Mouse (Mus musculus) ES-Bruce4 (cell line): ENCODE measurements around the gene Hist2h3c1. TPM values are rescaled to one million over a fixed set of nuclear protein-coding genes. Genes with fewer than 3 reads are reported as not detected.

Experiments used
- H3K27ac ChIP-seq: 2 replicates; pipeline ENCODE4 v1.5.1; 2012; ENCODE audit warnings: low read length, inconsistent platforms; ENCODE audit not compliant: insufficient read depth
- H3K27me3 ChIP-seq: 2 replicates; pipeline ENCODE4 v1.6.1; 2012; ENCODE audit warnings: mild to moderate bottlenecking, low read length, inconsistent platforms; ENCODE audit not compliant: control insufficient read depth, poor library complexity, insufficient read depth, severe bottlenecking
- H3K36me3 ChIP-seq: 2 replicates; pipeline ENCODE4 v1.6.1; 2012; ENCODE audit warnings: inconsistent platforms, mild to moderate bottlenecking, low read length, moderate library complexity; ENCODE audit not compliant: control insufficient read depth, poor library complexity, insufficient read depth, severe bottlenecking
- H3K4me1 ChIP-seq: one replicate; pipeline ENCODE4 v1.8.1; 2011; ENCODE audit warnings: low read length; ENCODE audit not compliant: control insufficient read depth, insufficient read depth
- H3K4me3 ChIP-seq: 2 replicates; pipeline ENCODE4 v1.5.1; 2011; ENCODE audit warnings: low read depth, mild to moderate bottlenecking, low read length
- H3K9ac ChIP-seq: 2 replicates; pipeline ENCODE4 v1.6.1; 2012; ENCODE audit warnings: low read depth, mild to moderate bottlenecking, inconsistent platforms; ENCODE audit not compliant: poor library complexity, severe bottlenecking
- H3K9me3 ChIP-seq: replicated peaks from 2 replicates; pipeline ENCODE4 v1.6.1; 2012; ENCODE audit warnings: mild to moderate bottlenecking, low read length, inconsistent platforms; ENCODE audit not compliant: control insufficient read depth, poor library complexity, insufficient read depth, severe bottlenecking
- CTCF ChIP-seq: IDR thresholded peaks from one replicate; pipeline ENCODE4 v1.8.1; 2011; ENCODE audit warnings: low read depth, low read length
- EP300 ChIP-seq: IDR thresholded peaks from 2 replicates; pipeline ENCODE4 v1.6.1; 2011; ENCODE audit warnings: low read depth, low read length; ENCODE audit not compliant: insufficient read depth
- POLR2A ChIP-seq: IDR thresholded peaks from one replicate; pipeline ENCODE4 v1.8.1; 2011; ENCODE audit warnings: low read length; ENCODE audit not compliant: insufficient read depth
- polyA plus RNA-seq: library from polyadenylated mRNA; stranded (reverse); fragments of >200 nt; gene quantifications from 2 replicates; pipeline ENCODE4 v1.2.4, GENCODE M21; 2011; ENCODE audit warnings: low read depth; ENCODE audit not compliant: missing spikeins, insufficient read depth, insufficient read length

Hist2h3c1 gene
- polyA plus RNA-seq, 1 experiment, result 1.3 TPM

GRCm38 (mm10) chr3:96292641-96293040, 46.2 kb downstream of the Hist2h3c1 start:
- Histone ChIP-seq H3K4me1 (no peaks in the 10 kb centered on the region), H3K36me3 (no peaks in the 10 kb centered on the region), H3K9ac (no peak overlapping the region), H3K27me3 (no peaks in the 10 kb centered on the region), H3K9me3 (no peaks in the 10 kb centered on the region), H3K27ac (no peak overlapping the region), H3K4me3 (no peak overlapping the region)
- TF ChIP-seq EP300 (no peak), CTCF (no peak), POLR2A (no peak)

GRCm38 (mm10) chr3:96293368-96293767, 46.9 kb downstream of the Hist2h3c1 start:
- H3K9ac ChIP-seq, result no peak overlapping the region
- H3K27me3 ChIP-seq, result no peaks in the 10 kb centered on the region
- no peaks in the 10 kb centered on the region for H3K36me3 ChIP-seq
- H3K9me3 ChIP-seq, result 0 out of 2 replicates have a peak, but pooled peaks cover under 1% of the 10 kb centered on the region
- H3K27ac ChIP-seq, result no peak overlapping the region
- no peak overlapping the region for H3K4me3 ChIP-seq
- H3K4me1 ChIP-seq, result no peaks in the 10 kb centered on the region
- TF ChIP-seq CTCF (no peak), POLR2A (no peak), EP300 (no peak)

GRCm38 (mm10) chr3:96293787-96294186, 47.3 kb downstream of the Hist2h3c1 start, which contains the start of gene Fcgr1:
TSS of gene Fcgr1 (minus strand) at chr3:96293969.
- Histone ChIP-seq H3K4me1 (no peaks in the 10 kb centered on the region), H3K9ac (no peak within 1 kb of the TSS), H3K36me3 (no peaks in the 10 kb centered on the region), H3K9me3 (peaks cover 4% of the 10 kb centered on the region; the same call in 1 of the 2 replicates), H3K27me3 (no peaks in the 10 kb centered on the region), H3K4me3 (no peak within 1 kb of the TSS), H3K27ac (no peak within 1 kb of the TSS)
- no peak for TF ChIP-seq POLR2A
- TF ChIP-seq EP300, result no peak
- TF ChIP-seq CTCF, result no peak

Other genes starting within 250 kb of the Hist2h3c1 start
- 12.6 and 14.2 TPM in 2 replicates for gene Vps45, start 188.2 kb upstream of the Hist2h3c1 start, polyA plus RNA-seq
- 42.5 and 42.7 TPM in 2 replicates for gene Otud7b, start 142.2 kb upstream of the Hist2h3c1 start, polyA plus RNA-seq
- gene Mtmr11, start 84.7 kb upstream of the Hist2h3c1 start, polyA plus RNA-seq, result 4.3 and 7.4 TPM in 2 replicates
- 81.7 and 90.5 TPM in 2 replicates for gene Sf3b4, start 74.4 kb upstream of the Hist2h3c1 start, polyA plus RNA-seq
- gene Sv2a, start 65.5 kb upstream of the Hist2h3c1 start, polyA plus RNA-seq, result 4.5 and 4.9 TPM in 2 replicates
- 18.1 and 27.8 TPM in 2 replicates for gene Bola1, start 27.0 kb upstream of the Hist2h3c1 start, polyA plus RNA-seq
- not detected in 2 replicates for gene Hist2h2ab, start 26.8 kb upstream of the Hist2h3c1 start, polyA plus RNA-seq
- 2.5 and 4.3 TPM in 2 replicates for gene Hist2h2ac, start 25.8 kb upstream of the Hist2h3c1 start, polyA plus RNA-seq
- gene Hist2h2be, start 25.6 kb upstream of the Hist2h3c1 start, polyA plus RNA-seq, result 1.3 and 2.0 TPM in 2 replicates
- gene Hist2h3c2, start 7.6 kb upstream of the Hist2h3c1 start, polyA plus RNA-seq, result 23.1 and 41.5 TPM in 2 replicates
- 17.2 and 30.9 TPM in 2 replicates for gene Hist2h2aa2, start 6.4 kb upstream of the Hist2h3c1 start, polyA plus RNA-seq
- gene Hist2h2aa1, start 1.2 kb upstream of the Hist2h3c1 start, polyA plus RNA-seq, result not detected in 2 replicates
- gene Hist2h4, start 16.6 kb downstream of the Hist2h3c1 start, polyA plus RNA-seq, result 3.6 and 4.0 TPM in 2 replicates
- gene Hist2h3b, start 22.0 kb downstream of the Hist2h3c1 start, polyA plus RNA-seq, result 7.7 and 11.1 TPM in 2 replicates
- gene Hist2h2bb, start 23.1 kb downstream of the Hist2h3c1 start, polyA plus RNA-seq, result 33.9 and 35.8 TPM in 2 replicates
- gene Fcgr1, start 47.3 kb downstream of the Hist2h3c1 start, polyA plus RNA-seq, result not detected in 2 replicates
- gene BC107364, start 205.6 kb downstream of the Hist2h3c1 start, polyA plus RNA-seq, result 4.6 TPM in 2 replicates